Mouse (Mus musculus): Measurements from ENCODE around the gene Ankfn1. TPM values are rescaled to one million over a fixed set of nuclear protein-coding genes. Genes with fewer than 3 reads are reported as not detected.

Gene Ankfn1
- polyA plus RNA-seq, 1 experiment from 2014 or later: not detected

DNA sequence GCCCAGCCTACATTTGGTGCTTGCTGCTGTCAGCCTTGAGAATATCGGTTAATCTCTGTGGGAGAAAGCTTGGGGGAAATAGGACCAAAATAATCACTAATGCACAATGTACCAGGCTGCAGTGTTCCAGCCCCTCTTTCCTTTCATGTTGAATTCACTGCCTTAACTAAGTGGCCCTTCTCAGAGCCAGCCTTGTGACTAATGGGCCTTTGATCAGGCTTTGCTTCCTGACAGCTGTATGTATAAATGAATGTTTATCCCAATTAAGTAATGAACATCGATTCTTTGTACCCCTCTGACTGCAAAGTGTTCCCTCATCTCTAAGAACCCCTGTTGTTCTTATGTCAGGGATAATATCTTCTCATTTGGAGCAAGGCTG lies 11.7 kb downstream of the Ankfn1 start:
- no peaks in the 10 kb centered on the region for H3K9me3 ChIP-seq (replicated peaks)
- no peak for ATAC-seq (ENCODE audit: insufficient number of reproducible peaks, low FRiP score)
- no peak overlapping the region for H3K9ac ChIP-seq
- H3K27me3 ChIP-seq (replicated peaks): no peaks in the 10 kb centered on the region
- H3K27ac ChIP-seq (ENCODE audit: poor library complexity, severe bottlenecking): no peak overlapping the region
- H3K4me1 ChIP-seq (replicated peaks): no peaks in the 10 kb centered on the region
- H3K36me3 ChIP-seq: no peaks in the 10 kb centered on the region
- H3K4me3 ChIP-seq: no peak overlapping the region
- WGBS: 72% methylated on average over 2 of the region's 2 CpGs
- no peak overlapping the region for H3K4me2 ChIP-seq

DNA sequence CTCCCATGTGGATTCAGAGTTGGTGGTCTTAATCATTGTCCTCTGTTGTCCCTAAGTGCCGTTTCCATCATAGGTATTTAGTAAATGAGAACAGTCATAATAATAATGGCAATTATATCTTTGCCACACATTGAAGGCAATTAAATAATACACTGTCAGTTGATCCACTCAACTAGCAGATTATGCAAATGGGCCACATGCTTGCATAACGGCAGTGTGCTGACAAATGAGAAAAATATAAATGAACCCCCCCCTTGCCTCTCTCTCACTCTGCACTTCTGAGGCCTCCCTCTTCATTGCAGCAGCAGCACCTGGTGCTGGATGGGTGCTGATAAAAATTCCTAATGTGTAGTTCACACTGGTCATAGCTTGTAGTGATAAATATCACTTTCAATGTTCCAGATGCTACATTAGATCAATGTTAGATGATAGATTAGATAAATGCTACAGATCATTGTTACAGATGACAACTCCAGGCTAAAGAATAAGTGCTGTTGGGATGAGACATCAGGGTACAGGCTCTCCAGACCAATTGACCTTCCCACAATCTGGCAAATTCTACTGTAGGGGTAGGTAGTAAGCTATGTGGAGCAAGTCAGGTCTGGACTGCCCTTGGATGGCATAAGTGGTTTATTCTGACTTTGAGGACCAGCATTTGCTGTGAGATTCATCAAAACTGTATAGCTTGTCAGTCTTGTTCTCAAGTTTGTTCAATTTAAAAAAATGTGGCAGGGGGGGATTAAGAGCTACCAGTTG lies 12.3 kb downstream of the Ankfn1 start:
- WGBS: 81% methylated on average over 2 of the region's 2 CpGs
- no peak for ATAC-seq (ENCODE audit: insufficient number of reproducible peaks, low FRiP score)

DNA sequence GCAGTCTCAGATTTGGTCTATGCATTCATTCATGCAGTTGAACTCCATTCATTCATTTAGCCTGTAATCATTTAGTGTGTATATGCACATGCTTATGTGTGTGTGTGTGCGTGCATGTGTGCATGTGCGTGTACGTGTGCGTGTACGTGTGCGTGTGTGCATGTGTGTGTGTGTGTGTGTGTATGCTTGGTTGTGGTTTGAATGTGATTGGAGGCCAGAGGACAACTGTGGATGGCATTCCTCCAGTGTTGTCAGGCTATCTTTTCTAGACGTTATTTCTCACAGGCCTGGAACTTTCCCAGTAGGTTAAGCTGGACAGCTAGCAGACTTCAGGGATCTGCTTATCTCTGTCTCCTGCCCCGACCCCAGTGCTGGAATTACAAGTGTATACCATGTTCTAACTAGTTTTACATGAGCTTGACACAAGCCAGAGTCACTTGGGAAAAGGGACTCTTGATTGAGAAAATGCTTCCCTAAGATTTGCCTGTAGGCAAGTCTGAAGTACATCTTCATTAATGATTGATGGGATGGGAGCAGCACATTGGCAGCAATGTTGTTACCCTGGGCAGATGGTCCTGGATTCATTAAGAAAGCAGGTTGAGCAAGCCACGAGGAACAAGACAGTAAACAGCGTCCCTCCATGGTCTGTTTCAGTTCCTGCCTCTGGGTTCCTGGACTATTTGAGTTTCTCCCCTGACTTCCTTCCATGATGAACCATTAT lies 43.3 kb downstream of the Ankfn1 start:
- no peak overlapping the region for H3K27ac ChIP-seq (ENCODE audit: poor library complexity, severe bottlenecking)
- no peak overlapping the region for H3K4me3 ChIP-seq
- no peaks in the 10 kb centered on the region for H3K4me1 ChIP-seq (replicated peaks)
- H3K9ac ChIP-seq: no peak overlapping the region
- no peaks in the 10 kb centered on the region for H3K9me3 ChIP-seq (replicated peaks)
- no peak for ATAC-seq (ENCODE audit: insufficient number of reproducible peaks, low FRiP score)
- no peaks in the 10 kb centered on the region for H3K27me3 ChIP-seq (replicated peaks)
- no peaks in the 10 kb centered on the region for H3K36me3 ChIP-seq
- WGBS: 67% methylated on average over 10 of the region's 10 CpGs
- no peak overlapping the region for H3K4me2 ChIP-seq

More for the DNA sequence above, 12.3 kb downstream of the Ankfn1 start:
- Histone ChIP-seq H3K36me3 (no peaks in the 10 kb centered on the region), H3K27me3 (replicated peaks) (no peaks in the 10 kb centered on the region), H3K9me3 (replicated peaks) (no peaks in the 10 kb centered on the region), H3K27ac (ENCODE audit: poor library complexity, severe bottlenecking) (no peak overlapping the region), H3K4me3 (no peak overlapping the region), H3K9ac (no peak overlapping the region), H3K4me2 (no peak overlapping the region), H3K4me1 (replicated peaks) (no peaks in the 10 kb centered on the region)

DNA sequence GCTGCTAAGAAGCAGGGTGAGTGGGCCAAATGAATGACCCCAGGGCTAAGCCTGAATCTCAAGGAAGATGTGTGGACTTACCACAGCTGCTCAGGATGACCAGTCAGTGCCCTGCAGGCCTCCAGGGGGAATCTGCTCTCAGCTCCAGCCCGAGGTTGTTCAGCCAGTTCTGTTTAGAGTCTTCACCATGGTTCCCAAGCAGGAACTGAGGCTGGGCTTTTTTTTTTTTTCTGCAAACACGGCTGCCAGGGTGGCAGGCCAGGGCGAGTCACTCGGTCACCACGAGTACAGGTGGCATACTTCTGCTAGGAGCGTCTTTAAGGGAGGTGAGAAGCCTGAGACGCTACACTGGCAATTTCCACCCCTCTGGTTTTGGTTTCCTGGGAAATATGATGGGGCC lies 43.9 kb downstream of the Ankfn1 start:
- Histone ChIP-seq H3K27me3 (replicated peaks) (no peaks in the 10 kb centered on the region), H3K4me3 (no peak overlapping the region), H3K4me2 (no peak overlapping the region), H3K9me3 (replicated peaks) (no peaks in the 10 kb centered on the region), H3K36me3 (no peaks in the 10 kb centered on the region), H3K4me1 (replicated peaks) (no peaks in the 10 kb centered on the region), H3K9ac (no peak overlapping the region), H3K27ac (ENCODE audit: poor library complexity, severe bottlenecking) (no peak overlapping the region)
- 78% methylated on average over 7 of the region's 7 CpGs for WGBS
- no peak for ATAC-seq (ENCODE audit: insufficient number of reproducible peaks, low FRiP score)

DNA sequence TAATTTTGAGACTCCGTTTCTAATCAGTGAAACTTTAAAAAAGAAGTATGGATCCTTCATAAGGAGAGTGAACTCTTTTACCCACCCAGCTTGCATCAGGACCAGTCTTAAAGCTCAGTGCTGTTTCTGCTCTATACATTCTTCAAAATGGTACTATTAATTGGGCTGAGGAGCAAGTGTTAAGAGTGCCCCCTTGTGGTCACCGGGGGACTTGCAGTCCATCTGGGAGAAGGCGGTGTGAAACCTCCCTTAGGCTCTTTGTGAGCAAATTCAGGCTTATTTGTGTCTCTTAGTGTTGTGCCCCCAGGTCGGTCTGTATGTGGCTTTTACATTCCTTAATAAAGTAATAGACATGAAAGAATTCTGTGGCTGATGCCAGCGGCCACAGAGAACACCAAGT lies 56.6 kb downstream of the Ankfn1 start:
- H3K9ac ChIP-seq: no peak overlapping the region
- WGBS: 21% methylated on average over 5 of the region's 5 CpGs
- no peak overlapping the region for H3K27ac ChIP-seq (ENCODE audit: poor library complexity, severe bottlenecking)
- ATAC-seq (ENCODE audit: insufficient number of reproducible peaks, low FRiP score): no peak
- H3K36me3 ChIP-seq: no peaks in the 10 kb centered on the region
- H3K9me3 ChIP-seq (replicated peaks): peaks cover 5% of the 10 kb centered on the region; the same call in 1 of the 2 replicates
- no peaks in the 10 kb centered on the region for H3K27me3 ChIP-seq (replicated peaks)
- no peak overlapping the region for H3K4me3 ChIP-seq
- H3K4me1 ChIP-seq (replicated peaks): no peaks in the 10 kb centered on the region
- H3K4me2 ChIP-seq: no peak overlapping the region

DNA sequence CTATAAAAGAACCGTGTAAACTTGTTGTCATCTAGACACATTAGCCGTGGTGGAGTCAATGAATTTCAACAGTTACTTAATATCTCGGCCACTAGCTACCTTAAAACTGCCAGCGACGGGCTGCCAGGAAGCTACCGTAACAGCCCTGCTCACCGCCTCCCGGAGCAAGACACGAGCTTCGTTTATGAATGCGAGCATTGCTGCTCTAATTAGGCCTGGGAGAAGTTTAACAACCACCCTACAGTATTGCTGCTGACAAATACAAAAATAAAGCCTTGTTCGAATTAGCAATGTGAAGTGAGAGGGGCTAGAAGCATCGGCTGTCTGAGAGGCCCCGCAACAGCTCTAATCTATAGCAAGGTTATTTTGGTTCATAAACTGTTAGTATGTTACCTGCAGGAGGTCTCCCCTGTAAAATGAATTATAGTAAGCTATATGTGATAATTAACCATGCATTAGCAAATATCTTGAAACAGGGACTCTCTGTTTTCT lies 58.9 kb downstream of the Ankfn1 start:
- ATAC-seq (ENCODE audit: insufficient number of reproducible peaks, low FRiP score): no peak

DNA sequence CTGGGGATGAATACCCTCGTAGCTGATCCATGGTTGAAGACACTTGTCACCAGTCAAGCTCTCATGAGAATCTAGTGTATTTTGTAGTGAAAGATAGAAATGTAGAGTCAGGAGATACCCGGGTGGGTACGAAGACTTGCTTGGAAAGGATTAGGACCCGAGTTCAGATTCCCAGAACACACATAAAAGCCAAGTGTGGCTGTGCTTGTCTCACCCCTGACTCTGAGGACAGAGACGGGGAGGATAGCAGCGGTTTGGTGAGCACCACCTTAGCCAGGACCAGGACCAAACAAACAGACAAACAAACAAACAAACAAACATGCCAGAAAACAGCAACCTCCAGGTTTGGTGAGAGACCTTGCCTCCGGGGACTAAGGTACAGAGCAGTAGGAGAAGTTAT lies 61.1 kb downstream of the Ankfn1 start:
- no peak for ATAC-seq (ENCODE audit: insufficient number of reproducible peaks, low FRiP score)

More for the DNA sequence above, 58.9 kb downstream of the Ankfn1 start:
- H3K4me3 ChIP-seq: no peak overlapping the region
- H3K4me1 ChIP-seq (replicated peaks): no peaks in the 10 kb centered on the region
- no peak overlapping the region for H3K9ac ChIP-seq
- no peak overlapping the region for H3K27ac ChIP-seq (ENCODE audit: poor library complexity, severe bottlenecking)
- H3K4me2 ChIP-seq: no peak overlapping the region
- no peaks in the 10 kb centered on the region for H3K36me3 ChIP-seq
- H3K27me3 ChIP-seq (replicated peaks): no peaks in the 10 kb centered on the region
- 0 out of 2 replicates have a peak, but pooled peaks cover 3% of the 10 kb centered on the region for H3K9me3 ChIP-seq (replicated peaks)
- WGBS: 83% methylated on average over 14 of the region's 14 CpGs

DNA sequence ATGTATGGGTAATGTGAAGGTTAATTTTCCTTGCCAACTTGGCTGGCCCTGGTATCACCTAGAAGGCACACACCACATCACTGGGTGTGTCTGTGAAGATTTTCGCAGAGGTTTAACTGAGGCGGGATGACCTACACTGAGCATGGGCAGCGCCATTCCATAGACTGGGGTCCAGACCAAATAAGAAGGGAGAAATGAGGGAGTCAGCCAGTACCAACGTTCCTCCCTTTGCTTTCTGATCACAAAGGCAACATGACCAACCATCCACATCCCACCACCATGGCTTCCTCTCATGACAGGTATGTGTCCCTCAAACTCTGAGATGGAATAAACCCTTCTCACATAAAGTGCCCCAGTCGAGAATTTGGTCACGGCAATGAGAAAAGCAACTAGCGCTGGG lies 68.9 kb downstream of the Ankfn1 start:
- no peaks in the 10 kb centered on the region for H3K27me3 ChIP-seq (replicated peaks)
- H3K9ac ChIP-seq: no peak overlapping the region
- no peak for ATAC-seq (ENCODE audit: insufficient number of reproducible peaks, low FRiP score)
- H3K9me3 ChIP-seq (replicated peaks): no peaks in the 10 kb centered on the region
- no peak overlapping the region for H3K27ac ChIP-seq (ENCODE audit: poor library complexity, severe bottlenecking)
- H3K4me2 ChIP-seq: no peak overlapping the region
- 85% methylated on average over 7 of the region's 7 CpGs for WGBS
- no peak overlapping the region for H3K4me3 ChIP-seq
- H3K36me3 ChIP-seq: no peaks in the 10 kb centered on the region
- no peaks in the 10 kb centered on the region for H3K4me1 ChIP-seq (replicated peaks)

More for the DNA sequence above, 61.1 kb downstream of the Ankfn1 start:
- Histone ChIP-seq H3K4me1 (replicated peaks) (no peaks in the 10 kb centered on the region), H3K27me3 (replicated peaks) (no peaks in the 10 kb centered on the region), H3K36me3 (no peaks in the 10 kb centered on the region), H3K9ac (no peak overlapping the region), H3K4me2 (no peak overlapping the region), H3K27ac (ENCODE audit: poor library complexity, severe bottlenecking) (no peak overlapping the region), H3K9me3 (replicated peaks) (0 out of 2 replicates have a peak, but pooled peaks cover 3% of the 10 kb centered on the region), H3K4me3 (no peak overlapping the region)
- WGBS: 79% methylated on average over 7 of the region's 7 CpGs

DNA sequence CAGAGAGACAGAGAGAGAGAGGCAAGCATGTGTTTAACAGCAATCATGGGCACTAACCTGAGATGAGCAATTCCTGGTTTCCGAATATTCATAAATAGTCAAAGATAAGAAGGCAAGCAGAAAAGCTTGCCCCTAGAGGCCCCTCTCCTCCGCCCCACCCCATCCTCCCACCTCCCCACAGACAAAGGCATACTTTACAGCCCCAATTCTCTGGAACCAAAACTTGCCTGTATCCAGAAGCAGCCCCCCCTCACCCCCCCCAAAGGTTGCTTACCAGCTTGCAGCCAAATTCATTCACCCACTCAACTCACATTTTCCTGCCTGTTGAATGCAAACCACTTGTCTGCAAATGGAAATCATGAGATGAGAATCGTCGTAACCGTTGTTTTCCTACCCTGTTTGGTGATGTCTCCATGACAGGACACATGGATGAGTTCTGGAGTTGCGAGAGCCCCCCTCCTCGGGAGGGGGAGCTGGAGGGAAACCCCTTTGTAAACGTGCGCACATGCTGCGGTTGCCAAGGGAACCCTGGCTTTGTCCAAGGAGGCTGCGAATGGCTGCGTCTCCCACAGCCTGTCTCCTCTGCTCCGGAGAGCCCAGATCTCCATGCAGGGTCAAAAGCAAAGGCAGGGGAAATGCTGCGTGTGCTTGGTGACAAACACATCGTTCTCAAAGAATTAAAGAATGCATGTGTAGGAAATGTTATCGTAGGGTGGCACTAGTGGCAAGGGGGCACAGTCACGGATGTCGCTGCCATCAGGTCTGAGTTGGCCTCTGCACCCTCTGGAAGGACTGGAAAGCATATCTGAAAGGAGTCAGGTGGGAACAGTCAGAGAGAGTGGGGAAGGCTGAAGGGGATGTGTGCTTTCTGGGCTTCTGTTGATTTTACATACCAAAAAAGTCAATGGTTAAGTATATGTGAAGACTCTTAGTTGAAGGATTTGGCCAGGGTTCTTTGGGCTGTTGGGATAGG lies 80.7 kb downstream of the Ankfn1 start:
- Histone ChIP-seq H3K4me2 (peak overlapping the region; percentile 11; the same call in 1 of the 2 replicates), H3K27me3 (replicated peaks) (0 out of 2 replicates have a peak, but pooled peaks cover 1% of the 10 kb centered on the region), H3K9ac (no peak overlapping the region), H3K36me3 (no peaks in the 10 kb centered on the region), H3K9me3 (replicated peaks) (no peaks in the 10 kb centered on the region), H3K4me3 (no peak overlapping the region), H3K4me1 (replicated peaks) (no peaks in the 10 kb centered on the region), H3K27ac (ENCODE audit: poor library complexity, severe bottlenecking) (no peak overlapping the region)
- 54% methylated on average over 18 of the region's 18 CpGs for WGBS
- ATAC-seq (ENCODE audit: insufficient number of reproducible peaks, low FRiP score): no peak

DNA sequence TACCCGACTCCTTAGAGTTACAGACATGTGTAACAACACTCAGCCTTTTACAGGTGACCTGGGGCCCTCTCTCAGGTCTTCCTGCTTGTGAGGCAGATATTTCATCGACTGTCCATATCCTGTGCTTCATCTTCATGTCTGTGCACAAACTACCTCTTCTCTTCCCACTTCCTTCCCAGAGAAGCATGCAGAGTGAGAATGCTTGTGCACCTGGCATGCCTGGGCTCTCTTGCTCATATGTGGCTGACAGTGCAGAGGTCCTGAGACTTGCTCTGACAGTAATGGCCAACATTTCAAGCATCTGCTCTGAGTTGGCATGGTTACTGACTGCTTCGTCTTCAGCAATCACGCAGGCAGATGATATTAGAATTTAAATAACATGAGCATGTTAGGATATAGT lies 83.8 kb downstream of the Ankfn1 start:
- WGBS: 81% methylated on average over 4 of the region's 4 CpGs
- Histone ChIP-seq H3K27me3 (replicated peaks) (no peaks in the 10 kb centered on the region), H3K9ac (no peak overlapping the region)

More for the DNA sequence above, 83.8 kb downstream of the Ankfn1 start:
- no peaks in the 10 kb centered on the region for H3K9me3 ChIP-seq (replicated peaks)
- no peak overlapping the region for H3K4me3 ChIP-seq
- H3K4me1 ChIP-seq (replicated peaks): no peaks in the 10 kb centered on the region
- no peak overlapping the region for H3K27ac ChIP-seq (ENCODE audit: poor library complexity, severe bottlenecking)
- ATAC-seq (ENCODE audit: insufficient number of reproducible peaks, low FRiP score): no peak
- no peak overlapping the region for H3K4me2 ChIP-seq
- H3K36me3 ChIP-seq: no peaks in the 10 kb centered on the region
